Mouse (Mus musculus): ENCODE results near the gene Garnl3. TPM values are rescaled to one million over a fixed set of nuclear protein-coding genes. Genes with fewer than 3 reads are reported as not detected.

The Garnl3 gene
- polyA plus RNA-seq, 1 experiment from 2014 or later: 16.6 TPM

DNA sequence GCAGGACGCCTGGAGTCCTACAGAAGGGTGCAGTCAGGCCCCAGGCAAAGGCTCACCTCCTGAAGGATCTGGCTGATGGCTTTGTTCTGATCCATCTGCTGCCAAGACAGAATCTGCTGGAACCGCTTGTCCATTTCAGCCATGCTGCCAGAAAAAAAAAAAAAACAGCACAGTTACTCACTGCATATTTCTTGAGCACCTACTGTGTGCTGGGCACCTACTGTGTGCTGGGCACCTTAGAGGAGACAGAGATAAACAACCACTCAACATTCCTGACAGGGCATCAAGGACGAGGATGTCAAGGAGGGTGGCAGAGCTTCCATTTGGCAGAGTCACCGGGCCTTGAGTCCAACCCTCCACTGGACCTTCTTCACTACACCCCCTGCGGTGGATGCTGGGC, 192.7 kb downstream of the Garnl3 start:
- no peak overlapping the region for H3K4me3 ChIP-seq (replicated peaks; ENCODE audit: low read length)
- WGBS: 92% methylated on average over 5 of the region's 5 CpGs
- ATAC-seq (ENCODE audit: insufficient read depth, low FRiP score): no peak
- H3K9me3 ChIP-seq (replicated peaks; ENCODE audit: control insufficient read depth, low read length): no peaks in the 10 kb centered on the region
- no peak overlapping the region for H3K27ac ChIP-seq (ENCODE audit: low read length)
- H3K4me1 ChIP-seq (ENCODE audit: control insufficient read depth, insufficient read depth, low read length): no peaks in the 10 kb centered on the region
- H3K4me2 ChIP-seq (ENCODE audit: low read depth, low read length): no peak overlapping the region
- H3K27me3 ChIP-seq (ENCODE audit: control insufficient read depth, insufficient read depth, low read length): no peaks in the 10 kb centered on the region
- H3K36me3 ChIP-seq (ENCODE audit: control insufficient read depth, insufficient read depth, low read length): peaks cover 5% of the 10 kb centered on the region; the same call in 1 of the 2 replicates
- H3K9ac ChIP-seq (ENCODE audit: low read length): no peak overlapping the region

Other genes with a start within 250 kb of the Garnl3 start
- 124 and 174 TPM in 2 replicates for gene Rpl12, start 170.1 kb downstream of the Garnl3 start, polyA plus RNA-seq (2015; fragmentation: Nextera tagmentation; extraction: Ambion mirVana)
- 10.4 and 11.2 TPM in 2 replicates for gene Lrsam1, start 170.0 kb downstream of the Garnl3 start, polyA plus RNA-seq (2015; fragmentation: Nextera tagmentation; extraction: Ambion mirVana)
- 14.6 and 14.9 TPM in 2 replicates for gene Slc2a8, start 149.6 kb downstream of the Garnl3 start, polyA plus RNA-seq (2015; fragmentation: Nextera tagmentation; extraction: Ambion mirVana)
- gene Angptl2, start 84.4 kb upstream of the Garnl3 start, polyA plus RNA-seq (2015; fragmentation: Nextera tagmentation; extraction: Ambion mirVana): 59.5 and 69.6 TPM in 2 replicates
- gene Ralgps1, start 239.8 kb upstream of the Garnl3 start, polyA plus RNA-seq (2015; fragmentation: Nextera tagmentation; extraction: Ambion mirVana): 7.9 and 8.0 TPM in 2 replicates